Mouse (Mus musculus) liver, postnatal 0 days (tissue): ENCODE results near the gene Gnas. TPM values are rescaled to one million over a fixed set of nuclear protein-coding genes. Genes with fewer than 3 reads are reported as not detected.
A peak's percentile ranks its signal among the peaks of the same experiment; 100 is the strongest.

Source experiments
- ATAC-seq: fragments of 200-750 bp; cut with Nextera tagmentation; 2 replicates; pipeline ENCODE4 v1.8.0; 2017; ENCODE audit warnings: mild to moderate bottlenecking, moderate library complexity
- DNase-seq: peaks from one replicate; pipeline ENCODE4 v3.0.0-alpha.2; 2016
- H3K27ac ChIP-seq: fragments of 300-500 bp; sonication (generic); 2 replicates; pipeline ENCODE4 v1.5.1; 2014; ENCODE audit warnings: antibody characterized with exemption, moderate library complexity, mild to moderate bottlenecking, low read depth
- H3K27me3 ChIP-seq: fragments of 300-500 bp; sonication (generic); 2 replicates; pipeline ENCODE4 v1.6.1; 2014; ENCODE audit warnings: low read length, control low read depth, mixed read lengths; ENCODE audit not compliant: insufficient read depth
- H3K36me3 ChIP-seq: fragments of 300-500 bp; sonication (generic); replicated peaks from 2 replicates; pipeline ENCODE4 v1.6.1; 2014; ENCODE audit warnings: mild to moderate bottlenecking, control low read depth, low read length, moderate library complexity, mixed read lengths; ENCODE audit not compliant: insufficient read depth
- H3K4me1 ChIP-seq: fragments of 300-500 bp; sonication (generic); 2 replicates; pipeline ENCODE4 v1.6.1; 2014; ENCODE audit warnings: antibody characterized with exemption, mild to moderate bottlenecking, control low read depth; ENCODE audit not compliant: insufficient read depth
- H3K4me2 ChIP-seq: fragments of 300-500 bp; sonication (generic); 2 replicates; pipeline ENCODE4 v1.6.1; 2014; ENCODE audit warnings: low read depth, mild to moderate bottlenecking, low read length, moderate library complexity, mixed read lengths
- H3K4me3 ChIP-seq: fragments of 300-500 bp; sonication (generic); 2 replicates; pipeline ENCODE4 v1.5.1; 2014; ENCODE audit warnings: low read depth, low read length
- H3K9ac ChIP-seq: fragments of 300-500 bp; sonication (generic); replicated peaks from 2 replicates; pipeline ENCODE4 v1.6.1; 2014; ENCODE audit warnings: mild to moderate bottlenecking, moderate library complexity
- H3K9me3 ChIP-seq: fragments of 300-500 bp; sonication (generic); 2 replicates; pipeline ENCODE4 v1.6.1; 2016; ENCODE audit warnings: mild to moderate bottlenecking, control low read depth, low read length, mixed read lengths
- CTCF ChIP-seq: sonication (generic); IDR thresholded peaks from 2 replicates; pipeline ENCODE4 v1.5.1; 2016; ENCODE audit warnings: antibody characterized with exemption, low read depth
- EP300 ChIP-seq: IDR thresholded peaks from 2 replicates; pipeline ENCODE4 v1.6.1; 2016; ENCODE audit warnings: antibody characterized with exemption, low read depth, mild to moderate bottlenecking
- WGBS: fragments of 180-500 bp; shearing (Covaris S2); extraction: QIAGEN DNeasy Blood & Tissue Kit; methylation state at CpG from one replicate; pipeline ENCODE4 v1.1.7; 2014; ENCODE audit not compliant: insufficient replicate concordance; 5-methylcytosine and 5-hydroxymethylcytosine counted together
- polyA plus RNA-seq: library from polyadenylated mRNA; unstranded; fragments of >200 nt; fragmentation: Nextera tagmentation; extraction: Ambion mirVana; gene quantifications from 2 replicates; pipeline ENCODE4 v1.2.1, GENCODE M21; 2015

Gene Gnas
- polyA plus RNA-seq, 1 experiment from 2014 or later: 332 TPM

GRCm38 (mm10) chr2:174302526-174302925 is 18.4 kb downstream of the Gnas start:
- TF ChIP-seq EP300: no peak
- TF ChIP-seq CTCF: no peak
- no peaks in the 10 kb centered on the region for H3K36me3 ChIP-seq
- ATAC-seq: no peak
- no peak overlapping the region for H3K4me2 ChIP-seq
- no peak overlapping the region for H3K4me3 ChIP-seq
- peaks cover 40% of the 10 kb centered on the region for H3K27me3 ChIP-seq
- H3K27ac ChIP-seq: no peak overlapping the region
- WGBS: 74% methylated on average over 6 of the region's 6 CpGs
- no peak overlapping the region for H3K9ac ChIP-seq
- H3K4me1 ChIP-seq: no peaks in the 10 kb centered on the region
- peaks cover 16% of the 10 kb centered on the region for H3K9me3 ChIP-seq
- no peak for DNase-seq

GRCm38 (mm10) chr2:174305646-174306045 is 21.5 kb downstream of the Gnas start:
- no peak for DNase-seq
- Histone ChIP-seq H3K4me1 (no peaks in the 10 kb centered on the region), H3K4me2 (no peak overlapping the region), H3K36me3 (no peaks in the 10 kb centered on the region), H3K9ac (no peak overlapping the region), H3K4me3 (no peak overlapping the region), H3K27me3 (peaks cover 9% of the 10 kb centered on the region), H3K9me3 (no peaks in the 10 kb centered on the region), H3K27ac (no peak overlapping the region)
- 42% methylated on average over 5 of the region's 5 CpGs for WGBS
- no peak for TF ChIP-seq CTCF
- TF ChIP-seq EP300: no peak
- ATAC-seq: no peak

- DNase-seq (no peak), ATAC-seq (no peak)
- H3K36me3 ChIP-seq: no peaks in the 10 kb centered on the region
Measured at GRCm38 (mm10) chr2:174307903-174308302, 23.8 kb downstream of the Gnas start.

GRCm38 (mm10) chr2:174310913-174311514 is 26.9 kb downstream of the Gnas start:
- Histone ChIP-seq H3K27ac (no peak overlapping the region), H3K9me3 (no peaks in the 10 kb centered on the region), H3K4me2 (no peak overlapping the region), H3K36me3 (no peaks in the 10 kb centered on the region), H3K27me3 (no peaks in the 10 kb centered on the region), H3K9ac (no peak overlapping the region), H3K4me1 (no peaks in the 10 kb centered on the region), H3K4me3 (no peak overlapping the region)
- TF ChIP-seq CTCF: peak; percentile 72
- no peak for TF ChIP-seq EP300
- ATAC-seq: no peak
- peak; percentile 54 for DNase-seq
- 12% methylated on average over 7 of the region's 7 CpGs for WGBS

More at GRCm38 (mm10) chr2:174307903-174308302, 23.8 kb downstream of the Gnas start:
- WGBS: 61% methylated on average over 3 of the region's 3 CpGs
- Histone ChIP-seq H3K4me2 (no peak overlapping the region), H3K27me3 (no peaks in the 10 kb centered on the region), H3K4me3 (no peak overlapping the region), H3K27ac (no peak overlapping the region), H3K4me1 (no peaks in the 10 kb centered on the region), H3K9ac (no peak overlapping the region), H3K9me3 (no peaks in the 10 kb centered on the region)
- TF ChIP-seq EP300: no peak
- TF ChIP-seq CTCF: peak; percentile 34; the same call in 1 of the 2 replicates

- H3K4me3 ChIP-seq: no peak overlapping the region
- TF ChIP-seq CTCF (no peak), EP300 (no peak)
- no peaks in the 10 kb centered on the region for H3K4me1 ChIP-seq
- H3K9ac ChIP-seq: no peak overlapping the region
- WGBS: 77% methylated on average over 1 of the region's 1 CpGs
- ATAC-seq (no peak), DNase-seq (no peak)
- H3K4me2 ChIP-seq: no peak overlapping the region
- no peaks in the 10 kb centered on the region for H3K36me3 ChIP-seq
- no peak overlapping the region for H3K27ac ChIP-seq
- H3K27me3 ChIP-seq: no peaks in the 10 kb centered on the region
- H3K9me3 ChIP-seq: no peaks in the 10 kb centered on the region
Measured at GRCm38 (mm10) chr2:174311613-174312012, 27.5 kb downstream of the Gnas start.

GRCm38 (mm10) chr2:174312118-174312647 is 28.1 kb downstream of the Gnas start:
- DNase-seq (peak; percentile 81), ATAC-seq (peak; percentile 72)
- no peaks in the 10 kb centered on the region for H3K27me3 ChIP-seq
- H3K4me2 ChIP-seq: no peak overlapping the region
- peak; percentile 83 for TF ChIP-seq CTCF
- no peak for TF ChIP-seq EP300
- H3K27ac ChIP-seq: no peak overlapping the region
- H3K4me1 ChIP-seq: no peaks in the 10 kb centered on the region
- no peak overlapping the region for H3K4me3 ChIP-seq
- H3K36me3 ChIP-seq: no peaks in the 10 kb centered on the region
- WGBS: 34% methylated on average over 4 of the region's 4 CpGs
- H3K9ac ChIP-seq: no peak overlapping the region
- no peaks in the 10 kb centered on the region for H3K9me3 ChIP-seq
